Mouse (Mus musculus): Measurements from ENCODE around the gene Mark3.
"Not testable (repeated sequence)": the region's sequence is repeated elsewhere in the genome, so short reads cannot be mapped to it uniquely, and the experiment has no call there.

The Mark3 gene

DNA sequence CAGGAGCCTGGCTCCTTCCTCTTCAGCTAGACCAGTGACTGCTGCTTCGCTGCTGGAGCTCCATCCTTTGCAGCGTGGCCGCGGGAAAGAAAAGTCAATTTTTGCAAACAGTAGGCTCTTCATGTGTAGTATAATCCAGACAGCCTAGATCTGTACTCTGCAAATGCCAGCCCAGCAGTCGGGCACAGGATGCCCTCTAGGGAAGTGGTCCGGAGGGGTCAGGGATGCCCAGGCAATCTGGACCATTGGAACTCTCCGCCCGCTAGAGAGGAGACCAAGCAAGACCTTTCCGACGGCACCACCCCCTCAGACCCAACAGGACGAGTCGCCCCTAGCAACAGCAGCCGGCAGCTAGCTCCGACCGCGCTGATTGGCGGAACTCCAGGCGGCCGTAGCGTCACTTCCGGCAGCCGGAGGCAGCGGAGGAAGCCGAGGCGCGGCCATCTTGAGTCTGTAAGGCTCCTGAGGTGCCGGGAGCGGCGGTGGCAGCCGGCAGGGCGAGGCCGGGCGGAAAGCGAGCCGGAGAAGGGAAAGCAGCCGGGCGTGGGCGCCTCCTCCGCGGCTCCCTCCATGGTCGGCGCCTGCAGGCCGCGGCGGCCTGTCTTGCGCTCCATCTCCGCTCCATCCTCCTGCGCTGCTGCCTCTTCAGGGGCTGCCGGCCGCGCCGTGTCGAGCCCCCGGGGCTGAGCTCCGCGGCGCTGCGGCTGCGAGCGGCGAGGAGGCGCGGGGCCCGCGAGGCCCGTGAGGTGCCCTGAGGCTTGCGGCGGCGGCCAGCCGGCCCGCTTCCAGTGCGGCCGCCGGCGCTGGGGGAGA is at the start of gene Mark3:
Gene Mark3 (plus strand): TSS at position 450 of the 813 bp plus-strand sequence.
- peak; percentile 96 for DNase-seq (ENCODE audit: low spot score)

DNA sequence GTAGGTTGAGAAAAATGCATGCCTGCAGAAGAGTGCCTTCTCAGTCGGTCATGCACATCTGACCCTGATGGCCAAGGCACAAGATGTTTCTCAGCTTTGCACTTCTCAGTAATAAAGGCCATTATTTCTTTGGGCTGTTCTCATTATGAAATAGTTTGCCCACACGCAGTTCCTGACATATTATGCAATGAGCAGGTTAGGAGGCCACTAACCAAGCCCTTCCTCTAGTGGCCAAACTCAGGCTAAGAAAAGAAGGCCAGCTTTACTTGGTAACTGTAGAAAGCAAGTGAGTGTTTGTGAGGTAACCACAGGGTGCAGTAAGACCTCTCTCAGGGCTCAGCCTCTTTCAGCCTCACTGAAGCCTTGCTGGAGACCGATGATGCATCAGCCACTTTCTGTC is 49.4 kb upstream of the Mark3 start:
- no peak for DNase-seq (ENCODE audit: low spot score)

DNA sequence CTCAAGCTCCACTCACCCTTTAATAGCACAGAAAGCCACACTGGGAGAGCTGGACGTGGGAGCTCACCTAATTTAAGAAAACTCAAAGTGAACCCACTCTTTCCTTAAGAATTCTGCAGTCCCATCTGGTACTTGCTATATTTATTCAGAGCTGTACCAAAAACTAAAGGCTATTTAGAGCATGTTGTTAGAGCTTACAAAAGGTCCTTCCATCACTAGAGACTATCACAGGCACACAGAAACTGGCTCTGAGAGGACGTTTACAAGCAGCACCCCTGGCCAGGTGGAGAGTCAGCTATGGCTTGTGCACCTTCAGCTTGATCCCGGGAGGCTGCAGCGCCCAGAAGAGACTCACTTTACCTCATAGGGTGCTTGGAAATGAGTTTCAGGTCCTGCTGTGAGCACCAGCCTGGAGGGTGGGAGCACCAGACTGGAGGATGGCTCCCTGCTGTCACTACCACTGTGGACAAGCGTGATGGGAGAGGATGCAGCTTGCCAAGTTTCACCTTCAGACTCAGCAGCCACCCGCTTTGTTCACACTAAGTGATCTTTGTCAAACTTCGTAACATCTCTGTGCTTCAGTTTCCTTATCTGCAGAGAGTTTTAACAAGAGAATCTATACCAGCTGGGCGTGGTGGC is 46.6 kb upstream of the Mark3 start:
- no peak for DNase-seq (ENCODE audit: low spot score)

DNA sequence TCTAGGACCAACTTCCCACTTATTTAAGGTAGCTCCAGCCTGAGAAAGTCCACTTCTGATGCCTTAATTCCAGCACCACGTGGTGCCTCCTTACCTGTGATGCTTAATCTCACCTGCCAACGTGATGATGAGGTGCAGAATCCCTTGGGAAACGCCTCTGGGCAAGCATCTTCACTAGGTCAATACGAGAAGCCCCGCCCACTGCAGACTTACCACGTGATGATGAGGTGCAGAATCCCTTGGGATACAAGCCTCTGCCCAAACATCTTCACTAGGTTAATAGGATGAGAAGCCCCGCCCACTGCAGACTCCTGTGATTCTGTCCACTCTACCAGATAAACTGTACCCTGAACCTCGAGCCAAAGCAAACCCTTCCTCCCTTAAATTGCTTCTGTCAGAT is 45.1 kb upstream of the Mark3 start:
- DNase-seq (ENCODE audit: low spot score), result no peak

DNA sequence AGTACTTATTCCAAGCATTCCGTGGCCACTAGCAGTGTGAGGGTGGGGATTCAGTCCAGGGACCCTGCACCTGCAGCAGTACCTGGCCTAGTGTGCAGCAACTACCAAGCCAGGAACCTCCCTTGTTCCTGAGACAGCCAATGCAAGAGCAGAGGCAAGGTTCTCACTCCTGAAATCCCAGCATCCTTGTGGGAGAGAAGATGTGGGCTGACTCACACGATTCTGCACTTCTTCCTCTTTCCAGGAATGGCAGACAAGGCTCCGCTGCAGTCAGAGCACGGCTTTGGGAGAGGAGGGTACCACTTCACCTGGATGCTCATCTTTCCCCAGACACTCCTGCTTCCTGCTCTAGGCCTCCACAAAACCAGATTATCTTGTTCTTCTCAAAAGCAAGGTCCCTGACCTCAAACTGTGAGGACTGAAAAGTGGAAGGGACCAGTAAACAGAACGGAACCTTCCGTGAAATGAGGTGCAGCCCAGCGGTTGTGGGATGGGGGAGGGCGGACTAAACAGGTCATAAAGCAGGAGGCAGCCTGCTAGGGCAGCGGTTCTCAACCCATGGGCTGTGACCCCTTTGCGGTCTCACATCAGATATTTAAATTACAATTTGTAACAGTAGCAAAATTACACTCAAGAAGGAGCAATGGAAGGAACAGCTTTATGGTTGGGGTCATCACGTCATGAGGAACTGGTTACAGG is 41.1 kb upstream of the Mark3 start:
- DNase-seq (ENCODE audit: low spot score), result no peak

DNA sequence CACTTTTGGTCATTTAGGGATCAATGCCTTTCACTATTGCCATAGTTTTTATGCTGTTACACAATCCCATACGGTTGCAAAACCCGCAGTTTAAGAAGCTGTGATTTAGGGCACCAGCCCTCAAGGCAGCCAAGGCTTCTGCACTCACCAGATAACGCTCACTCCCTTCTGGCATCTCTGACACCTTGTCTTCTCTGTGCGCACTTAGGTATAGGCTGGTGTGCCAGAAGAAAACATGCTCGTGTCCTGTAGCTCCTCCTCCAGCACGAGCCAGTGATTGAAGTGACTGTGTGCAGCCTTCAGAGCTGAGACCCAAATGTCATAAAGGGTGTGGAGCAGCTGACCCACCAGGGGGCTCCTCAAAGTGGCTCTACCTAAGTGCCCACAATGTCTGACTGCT is 39.0 kb upstream of the Mark3 start:
- no peak for DNase-seq (ENCODE audit: low spot score)

DNA sequence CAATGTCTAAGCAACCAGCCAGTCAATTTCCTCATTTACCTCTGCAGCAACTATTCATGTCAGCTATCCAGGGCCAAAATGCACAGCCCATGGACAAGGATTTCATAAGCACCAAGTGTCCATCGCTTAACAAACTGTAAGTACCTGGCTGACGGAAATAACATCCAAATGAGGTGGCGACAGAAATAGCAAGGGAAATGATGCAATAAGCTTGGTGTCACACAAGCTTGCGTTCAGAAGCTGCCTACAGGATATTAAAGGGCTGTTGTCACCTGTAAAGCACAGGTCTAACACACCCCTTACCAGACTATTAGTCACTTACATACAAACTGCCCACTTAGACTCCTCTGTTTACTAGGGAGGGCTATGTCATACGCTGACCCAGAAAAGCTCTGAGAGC is 38.6 kb upstream of the Mark3 start:
- DNase-seq (ENCODE audit: low spot score), result no peak

DNA sequence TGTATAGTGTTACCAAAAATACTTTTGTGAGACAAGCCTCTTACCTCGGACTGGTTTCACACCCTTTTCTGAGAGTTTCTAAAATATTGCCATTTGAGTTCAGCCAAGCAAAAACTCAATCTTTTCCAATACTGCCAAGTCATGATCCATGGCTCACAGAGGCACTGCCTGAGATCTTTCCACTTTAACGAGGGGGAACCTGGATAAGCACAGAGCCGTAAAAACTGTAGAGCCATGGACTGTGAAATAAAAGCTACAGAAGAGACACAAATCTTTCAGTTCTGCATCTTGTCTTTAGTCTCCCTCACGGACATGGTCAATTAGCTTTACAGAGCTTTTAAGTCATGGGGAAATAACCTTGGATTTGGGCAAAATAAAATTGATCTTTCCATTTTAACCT is 37.6 kb upstream of the Mark3 start:
- no peak for DNase-seq (ENCODE audit: low spot score)

DNA sequence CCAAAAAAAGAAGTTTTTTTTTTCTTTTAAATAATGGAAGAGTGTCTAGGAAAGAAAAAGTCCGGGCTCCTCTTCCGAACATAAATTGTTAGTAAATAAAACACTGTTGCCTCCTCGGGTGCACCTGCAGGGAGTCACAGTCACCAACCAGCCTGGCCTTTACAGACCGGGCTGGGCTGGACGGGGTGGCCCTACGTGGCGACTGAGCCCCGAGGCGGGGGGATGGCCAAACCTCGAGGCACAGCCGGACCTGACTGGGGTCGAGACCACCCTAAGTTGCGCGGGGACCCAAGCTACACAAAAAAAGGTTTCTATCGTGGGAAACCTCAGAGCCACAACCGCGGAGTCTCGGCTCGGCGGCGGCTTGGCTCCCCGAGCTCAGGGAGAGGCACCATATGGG is 37.0 kb upstream of the Mark3 start:
- DNase-seq (ENCODE audit: low spot score), result no peak

DNA sequence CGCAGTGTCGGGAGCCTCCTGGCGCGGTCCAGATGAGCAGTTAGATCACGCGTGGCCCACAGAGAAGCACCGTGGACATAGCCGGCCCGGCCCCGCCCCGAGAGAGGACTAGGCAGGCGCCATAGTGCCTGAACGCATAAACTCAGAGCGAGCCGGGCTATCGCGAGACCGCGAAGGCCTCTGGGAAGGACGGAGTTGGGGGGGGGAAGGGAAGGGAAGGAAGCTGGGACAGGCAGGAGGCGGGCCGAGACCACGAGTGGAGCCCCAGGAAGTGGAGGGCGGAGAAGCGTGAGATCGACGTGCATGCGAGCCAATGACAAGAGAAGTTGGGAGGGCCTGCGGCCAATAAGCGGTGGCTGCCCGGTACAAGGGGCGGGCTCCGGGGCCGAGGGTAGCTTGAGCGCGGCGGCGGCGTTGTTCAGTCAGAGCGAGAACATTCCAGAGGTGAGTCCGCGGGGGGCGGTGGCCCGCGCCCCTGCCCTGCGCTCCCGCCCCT is 36.5 kb upstream of the Mark3 start, which contains the start of gene Eif5:
Gene Eif5 (plus strand): TSS at position 221 of the 496 bp plus-strand sequence.
- peak; percentile 99 for DNase-seq (ENCODE audit: low spot score)

DNA sequence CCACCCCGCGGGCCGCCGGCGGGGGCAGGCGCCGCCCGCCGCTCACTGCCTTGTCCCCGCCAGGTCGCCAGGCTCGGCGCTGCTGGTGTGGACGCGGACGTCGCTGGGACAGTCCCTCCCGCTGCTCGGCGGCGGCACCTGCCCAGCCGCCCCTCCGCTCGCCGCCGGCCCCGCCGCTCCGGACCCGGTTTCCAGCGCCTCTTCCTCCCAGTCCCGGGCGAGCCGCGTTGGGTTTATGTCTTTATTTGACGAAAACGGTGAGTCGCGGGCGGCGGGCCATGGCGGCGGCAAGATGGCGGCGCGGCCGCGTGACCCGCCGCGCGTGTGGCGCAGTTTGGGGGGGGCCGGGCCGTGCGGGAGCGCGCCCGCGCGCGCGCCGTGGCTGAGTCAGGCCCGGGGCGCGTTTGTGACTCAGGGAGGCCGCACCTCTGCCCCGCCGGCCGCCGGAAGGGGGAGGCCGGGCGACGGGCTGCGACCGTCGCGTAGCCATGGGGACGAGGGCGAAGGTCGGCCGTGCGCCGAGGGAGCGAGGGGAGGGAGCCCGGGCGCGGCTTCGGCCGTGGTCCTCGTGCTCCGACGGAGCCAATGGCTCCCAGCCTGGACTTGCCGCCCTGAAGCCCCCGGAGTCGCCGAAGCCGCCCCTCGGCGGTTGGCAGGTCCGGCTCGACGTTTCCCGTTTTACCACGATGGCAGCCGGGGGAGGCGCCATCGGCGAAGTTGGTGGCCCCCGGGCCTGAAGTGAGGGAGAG is 35.9 kb upstream of the Mark3 start:
- peak; percentile 72 for DNase-seq (ENCODE audit: low spot score)

DNA sequence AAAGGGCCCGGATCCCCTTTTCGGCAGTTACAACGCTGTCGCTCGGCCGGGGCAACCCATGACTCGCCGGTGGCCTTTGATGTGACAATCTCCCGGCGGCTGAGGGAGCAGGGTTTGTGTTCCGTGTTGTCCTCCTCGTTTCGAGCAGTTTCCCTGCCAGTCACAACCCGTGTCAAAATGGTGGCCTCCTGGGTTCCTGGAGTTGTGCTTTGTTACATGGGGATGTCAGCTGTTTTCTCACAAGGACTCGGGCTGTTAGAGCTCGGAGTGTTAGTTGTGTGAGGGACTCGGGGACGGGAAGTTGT is 35.3 kb upstream of the Mark3 start:
- no peak for DNase-seq (ENCODE audit: low spot score)

DNA sequence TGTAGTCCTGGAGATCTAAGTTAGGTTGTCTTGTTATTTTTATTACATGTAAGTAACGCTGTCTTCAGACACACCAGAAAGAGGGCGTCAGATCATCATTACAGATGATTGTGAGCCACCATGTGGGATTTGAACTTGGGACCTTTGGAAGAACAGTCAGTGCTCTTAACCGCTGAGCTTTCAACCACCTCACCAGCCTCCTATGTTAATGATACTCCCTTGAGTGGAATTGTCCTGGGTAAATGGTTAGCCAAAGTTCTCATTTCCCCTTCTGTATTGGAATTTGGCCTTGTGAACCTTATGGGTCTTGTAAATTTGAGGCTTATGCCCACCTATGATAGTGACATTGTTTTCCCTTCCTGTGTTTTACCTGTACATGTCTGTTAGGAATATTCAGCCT is 27.3 kb upstream of the Mark3 start:
- no peak for DNase-seq (ENCODE audit: low spot score)

DNA sequence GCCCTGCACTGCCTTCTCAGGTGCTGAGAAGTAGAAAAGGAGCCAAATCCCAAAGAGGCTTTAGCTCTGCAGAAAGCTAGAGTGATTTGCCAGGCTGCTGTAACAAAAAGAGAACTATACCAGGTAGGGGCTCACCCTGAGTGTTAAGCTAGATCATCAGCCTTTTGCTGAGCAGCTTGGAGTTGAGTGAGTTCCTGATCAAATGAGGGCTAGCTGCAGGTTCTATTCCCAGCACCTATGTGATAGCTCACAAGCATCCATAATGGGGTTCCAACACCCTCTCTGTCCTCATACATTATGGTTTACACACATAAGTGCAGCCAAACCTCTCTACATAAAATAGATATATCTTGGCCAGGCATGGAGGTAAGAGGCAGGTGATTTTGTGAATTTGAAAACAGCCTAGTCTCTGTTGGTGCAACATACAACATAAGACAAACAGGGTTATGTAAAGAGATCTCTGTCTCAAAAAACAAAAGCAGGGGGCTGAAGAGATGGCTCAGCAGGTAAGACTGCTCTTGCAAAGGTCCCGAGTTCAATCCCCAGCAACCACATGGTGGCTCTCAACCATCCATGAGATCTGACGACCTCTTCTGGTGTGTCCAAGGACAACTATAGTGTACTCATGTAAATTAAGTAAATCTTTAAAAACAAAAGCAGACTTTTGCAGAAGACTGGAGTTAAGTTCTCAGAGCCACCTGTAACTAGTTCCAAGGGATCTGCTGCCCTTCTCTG is 25.6 kb upstream of the Mark3 start:
- no peak for DNase-seq (ENCODE audit: low spot score)

DNA sequence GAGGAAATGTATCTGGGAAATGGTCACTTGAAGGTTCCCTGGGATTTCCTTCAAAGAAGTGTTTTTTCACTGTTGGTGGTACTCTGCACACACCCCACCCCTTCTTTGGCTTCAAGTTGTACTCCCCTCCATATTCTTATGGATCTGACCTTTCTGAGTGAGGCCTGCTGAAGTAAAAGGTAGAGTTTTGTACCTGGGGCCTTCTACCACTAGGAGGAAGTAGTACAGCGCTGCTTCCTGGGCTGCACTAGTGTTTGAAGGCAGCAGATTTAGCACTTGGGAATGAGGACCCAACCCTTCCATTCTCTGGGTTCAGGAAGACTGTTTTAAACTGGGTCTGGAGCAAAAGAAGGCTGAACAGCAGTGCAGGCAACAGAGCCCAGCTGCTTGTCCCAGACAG is 23.6 kb upstream of the Mark3 start:
- DNase-seq (ENCODE audit: low spot score), result no peak

DNA sequence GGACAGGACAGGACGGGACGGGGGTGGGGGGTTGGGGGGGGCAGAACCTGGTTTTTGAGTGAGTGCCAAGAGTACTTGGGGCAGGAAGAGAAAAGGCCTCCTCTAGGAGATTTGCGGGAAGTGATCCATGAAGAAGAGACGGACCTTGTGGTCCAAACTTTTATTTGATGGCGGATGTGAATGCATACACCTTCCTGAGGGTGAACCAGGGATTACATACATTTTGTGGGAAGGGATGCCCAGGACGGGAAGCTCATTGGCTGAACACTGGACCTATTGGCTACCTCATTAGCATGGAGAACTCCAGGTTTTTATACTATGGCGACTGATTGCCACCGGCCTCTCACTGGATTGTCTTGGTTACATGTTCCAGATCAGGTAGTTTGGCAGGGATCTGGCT is 22.0 kb upstream of the Mark3 start:
- no peak for DNase-seq (ENCODE audit: low spot score)

DNA sequence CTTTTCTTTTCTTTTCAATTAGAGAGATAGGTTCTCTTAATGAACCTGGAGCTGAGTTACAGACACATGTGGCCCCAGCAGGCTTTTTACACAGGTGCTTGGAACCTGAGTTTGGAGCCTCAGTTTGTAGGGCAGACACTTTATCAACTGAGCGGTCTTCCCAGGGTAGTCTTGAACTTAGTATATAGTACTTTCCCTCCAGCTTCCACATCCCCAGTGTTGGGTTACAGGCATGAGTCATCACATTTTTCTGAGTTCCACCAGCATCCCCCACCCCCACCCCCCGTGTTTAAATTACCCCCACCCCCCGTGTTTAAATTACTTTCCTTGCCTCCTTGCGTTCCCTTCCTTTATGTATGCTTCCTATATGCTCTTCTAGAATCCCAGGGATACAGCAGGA is 19.0 kb upstream of the Mark3 start:
- no peak for DNase-seq (ENCODE audit: low spot score)

DNA sequence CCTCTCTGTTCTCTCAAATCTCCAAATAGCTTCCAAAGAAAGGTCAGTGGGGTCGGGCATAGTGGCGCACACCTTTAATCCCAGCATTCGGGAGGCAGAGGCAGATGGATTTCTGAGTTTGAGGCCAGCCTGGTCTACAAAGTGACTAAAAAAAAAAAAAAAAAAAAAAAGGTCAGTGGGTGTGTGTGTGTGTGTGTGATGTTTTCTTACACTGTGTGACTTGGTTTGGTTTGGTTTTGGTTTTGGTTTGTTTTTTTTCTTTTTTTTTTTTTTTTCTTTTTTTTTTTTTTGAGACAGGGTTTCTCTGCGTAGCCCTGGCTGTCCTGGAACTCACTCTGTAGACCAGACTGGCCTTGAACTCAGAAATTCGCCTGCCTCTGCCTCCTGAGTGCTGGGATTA is 18.4 kb upstream of the Mark3 start:
- DNase-seq (ENCODE audit: low spot score), result not testable (repeated sequence)

DNA sequence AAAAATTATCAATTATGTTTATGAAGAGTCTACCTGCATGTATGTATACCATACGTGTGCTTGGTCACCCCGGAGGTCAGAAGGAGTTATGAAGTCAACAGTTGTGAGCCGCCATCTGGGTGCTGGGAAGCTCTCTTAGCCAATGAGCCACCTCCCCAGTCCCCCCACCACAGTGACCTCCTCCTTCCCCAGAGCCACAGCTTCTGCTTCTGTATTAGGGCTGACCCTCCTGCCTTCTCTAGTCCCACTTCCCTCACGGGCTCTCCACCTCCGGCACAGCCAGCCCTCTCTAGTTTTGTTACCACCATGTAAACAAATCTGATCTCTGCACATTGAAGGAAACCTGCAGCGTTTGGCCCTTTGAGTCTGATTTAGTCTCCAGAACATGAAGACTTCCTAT is 16.8 kb upstream of the Mark3 start:
- DNase-seq (ENCODE audit: low spot score), result no peak

DNA sequence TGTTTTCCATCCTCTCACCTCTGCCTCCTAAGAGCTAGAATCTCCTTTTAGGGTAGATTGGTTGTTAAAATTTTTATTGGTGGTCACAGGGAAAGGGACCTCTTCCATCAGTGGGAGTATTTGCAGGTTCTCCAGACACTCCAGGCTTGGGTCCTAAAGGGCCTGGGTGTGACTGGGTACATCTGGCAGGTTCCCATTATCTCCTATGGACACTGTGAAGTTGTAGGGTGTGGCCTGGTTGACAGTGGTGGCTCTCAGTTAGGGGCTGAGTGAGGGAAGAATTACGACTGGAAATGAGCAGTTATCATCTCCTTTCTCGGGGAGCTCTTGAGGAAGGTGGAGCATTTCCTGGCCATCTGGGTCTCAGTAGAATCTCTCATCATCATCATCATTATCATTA is 15.7 kb upstream of the Mark3 start:
- no peak for DNase-seq (ENCODE audit: low spot score)

DNA sequence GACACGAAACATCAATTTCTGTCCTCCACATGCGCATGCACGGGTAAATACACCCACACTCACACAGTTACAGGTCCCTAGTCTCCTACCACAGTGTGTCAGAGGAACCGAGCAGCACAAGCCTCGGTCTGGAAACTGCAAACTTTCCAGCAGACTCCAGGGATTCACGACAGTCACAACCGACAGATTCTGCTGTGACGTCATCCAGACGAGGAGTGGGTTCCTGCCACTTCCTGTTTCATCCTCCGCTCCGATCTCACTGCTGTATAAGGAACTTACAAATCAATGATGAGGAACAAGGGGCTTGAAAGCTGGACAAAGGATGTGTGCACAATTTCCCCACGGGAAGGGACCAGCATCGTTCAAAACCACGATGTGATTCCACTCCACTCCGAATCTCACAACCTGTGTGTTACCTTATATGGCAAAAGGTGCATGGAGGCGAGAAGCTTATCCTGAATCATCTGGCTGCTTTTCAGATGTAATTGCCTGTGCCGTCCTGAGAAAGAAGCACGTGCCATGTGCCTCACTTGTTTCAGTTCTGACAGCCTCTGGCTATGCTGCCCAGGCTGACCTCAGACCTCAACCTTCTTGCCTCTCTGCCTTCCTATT is 14.6 kb upstream of the Mark3 start:
- no peak for DNase-seq (ENCODE audit: low spot score)
